Mouse (Mus musculus) heart, postnatal 0 days (tissue): ENCODE results near the gene Tsr1.

ENCODE experiments used
- CTCF ChIP-seq: IDR thresholded peaks from 2 replicates; pipeline ENCODE4 v1.5.1; 2016; ENCODE audit warnings: antibody characterized with exemption, control low read depth, low read depth
- EP300 ChIP-seq: IDR thresholded peaks from 2 replicates; pipeline ENCODE4 v1.6.1; 2016; ENCODE audit warnings: antibody characterized with exemption, low read depth

DNA sequence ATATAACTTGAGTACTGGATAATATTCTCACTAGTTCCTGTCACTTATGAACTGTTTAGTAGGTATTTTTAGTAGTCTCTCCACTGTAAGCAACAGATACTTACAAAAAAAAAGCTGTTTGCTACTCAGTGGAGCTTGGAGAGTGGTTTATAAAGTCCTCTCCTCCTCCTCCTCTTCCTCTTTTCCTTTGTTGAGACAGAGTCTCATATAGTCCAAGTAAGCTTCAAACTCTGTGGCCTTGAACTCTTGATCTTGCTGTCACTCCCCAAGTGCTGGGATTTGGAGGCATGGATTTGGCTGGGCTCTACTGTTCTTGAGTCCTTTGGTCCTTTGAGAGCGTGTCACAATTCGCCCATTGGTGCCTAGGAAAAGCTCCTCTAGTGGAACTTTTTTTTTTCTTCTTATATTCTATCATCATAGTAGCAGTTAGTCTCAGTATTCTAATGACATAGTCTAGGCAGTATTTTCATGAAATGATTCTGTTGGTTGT is 29.4 kb downstream of the Tsr1 start:
- TF ChIP-seq CTCF: no peak
- TF ChIP-seq EP300: no peak
